Mouse (Mus musculus): ENCODE measurements around the gene St7. TPM values are rescaled to one million over a fixed set of nuclear protein-coding genes. Genes with fewer than 3 reads are reported as not detected.

Gene St7
- total and polyA plus RNA-seq, 2 experiments from 2014 or later: 35.8 to 71.7 TPM

DNA sequence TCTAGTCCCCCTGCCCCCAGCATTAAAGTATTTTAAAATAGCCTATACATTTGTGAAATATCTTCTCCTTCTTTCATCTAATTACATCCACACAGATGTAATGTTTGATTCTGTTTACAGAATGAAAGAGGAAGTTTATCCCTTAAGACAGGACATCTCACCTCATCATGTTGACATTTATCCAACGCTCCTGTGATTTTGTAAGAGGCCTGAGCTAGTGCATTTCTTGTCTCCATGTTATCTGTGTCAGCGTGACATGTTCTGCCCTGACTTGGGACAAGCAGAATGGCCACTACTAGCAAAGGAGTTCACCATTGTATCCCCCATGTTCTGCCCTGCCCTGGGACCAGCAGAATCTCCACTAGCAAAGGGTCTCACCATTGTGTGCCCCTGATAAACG is 270.7 kb downstream of the St7 start:
- Histone ChIP-seq H3K27ac (no peak overlapping the region), H3K9me3 (ENCODE audit: low read length) (no peaks in the 10 kb centered on the region), H3K36me3 (ENCODE audit: insufficient read depth, low read length) (no peaks in the 10 kb centered on the region), H3K4me1 (ENCODE audit: insufficient read depth, low read length) (no peaks in the 10 kb centered on the region), H3K9ac (replicated peaks; ENCODE audit: low read length) (no peak overlapping the region), H3K27me3 (ENCODE audit: insufficient read depth, low read length) (no peaks in the 10 kb centered on the region), H3K4me2 (ENCODE audit: low read depth, low read length) (no peak overlapping the region), H3K4me3 (ENCODE audit: low read length) (no peak overlapping the region)
- 79% methylated on average over 3 of the region's 3 CpGs for WGBS
- no peak for DNase-seq (ENCODE audit: low spot score)
- TF ChIP-seq CTCF (IDR thresholded peaks at IDR 0.05; ENCODE audit: low read depth): no peak
- ATAC-seq: no peak

DNA sequence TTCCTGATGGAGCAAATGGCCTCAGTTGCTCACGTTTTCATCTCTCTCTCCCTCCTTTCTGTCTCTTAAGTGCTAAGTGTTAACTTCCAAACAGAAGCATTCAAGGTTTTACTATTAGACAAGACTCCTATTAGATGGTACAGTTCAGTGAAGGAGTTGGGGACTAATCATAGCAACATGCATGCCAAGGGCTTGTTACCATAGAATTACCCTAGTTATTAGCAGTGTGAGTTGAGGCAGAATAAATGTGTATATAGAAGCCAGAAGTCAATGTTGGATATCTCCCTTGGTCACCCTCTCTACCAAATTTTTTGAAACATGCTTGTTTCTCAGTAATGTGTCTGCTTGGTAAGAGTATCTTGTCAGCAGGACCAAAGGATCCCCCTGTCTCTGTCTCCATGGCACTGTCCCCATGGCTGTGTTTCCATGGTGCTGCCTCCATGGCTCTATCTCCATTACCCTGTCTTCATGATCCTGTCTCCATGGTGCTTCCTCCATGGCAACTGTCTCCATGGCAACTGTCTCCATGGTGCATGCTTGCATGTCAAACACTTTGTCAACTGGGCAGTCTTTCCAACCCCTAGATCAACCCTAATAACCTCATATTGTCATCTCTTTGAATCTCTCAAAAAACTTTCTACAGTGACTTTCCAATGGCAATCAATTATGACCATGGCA is 275.9 kb downstream of the St7 start:
- Histone ChIP-seq H3K9ac (replicated peaks; ENCODE audit: low read length) (no peak overlapping the region), H3K4me3 (ENCODE audit: low read length) (no peak overlapping the region), H3K27ac (no peak overlapping the region), H3K27me3 (ENCODE audit: insufficient read depth, low read length) (no peaks in the 10 kb centered on the region), H3K4me2 (ENCODE audit: low read depth, low read length) (no peak overlapping the region), H3K9me3 (ENCODE audit: low read length) (no peaks in the 10 kb centered on the region), H3K4me1 (ENCODE audit: insufficient read depth, low read length) (no peaks in the 10 kb centered on the region), H3K36me3 (ENCODE audit: insufficient read depth, low read length) (no peaks in the 10 kb centered on the region)
- TF ChIP-seq CTCF (IDR thresholded peaks at IDR 0.05; ENCODE audit: low read depth): no peak
- WGBS: 39% methylated on average over 1 of the region's 1 CpGs
- peak; percentile 94 for ATAC-seq
- DNase-seq (ENCODE audit: low spot score): peak; percentile 77

DNA sequence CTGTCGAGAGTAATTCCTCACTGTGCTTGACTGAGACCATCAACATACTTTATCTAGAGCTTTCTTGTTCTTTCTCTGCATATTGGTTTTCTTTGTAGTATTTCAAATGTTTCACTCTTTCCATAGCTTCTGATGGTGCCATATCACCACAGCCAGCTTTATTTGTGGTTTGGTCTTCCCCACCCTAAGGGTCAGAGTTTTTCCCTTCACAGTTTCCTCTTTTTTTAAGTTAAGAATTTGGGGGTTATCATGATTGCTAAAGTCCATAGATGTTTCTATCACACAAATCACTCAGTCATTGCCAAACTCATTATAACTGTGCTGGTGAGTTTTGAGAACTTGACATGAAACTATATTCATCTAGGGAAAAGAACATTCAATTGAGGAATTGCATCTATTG is 277.1 kb downstream of the St7 start:
- Histone ChIP-seq H3K9ac (replicated peaks; ENCODE audit: low read length) (no peak overlapping the region), H3K27me3 (ENCODE audit: insufficient read depth, low read length) (no peaks in the 10 kb centered on the region), H3K4me1 (ENCODE audit: insufficient read depth, low read length) (no peaks in the 10 kb centered on the region), H3K9me3 (ENCODE audit: low read length) (no peaks in the 10 kb centered on the region), H3K4me2 (ENCODE audit: low read depth, low read length) (no peak overlapping the region), H3K27ac (no peak overlapping the region), H3K36me3 (ENCODE audit: insufficient read depth, low read length) (no peaks in the 10 kb centered on the region), H3K4me3 (ENCODE audit: low read length) (no peak overlapping the region)
- 76% methylated on average over 1 of the region's 1 CpGs for WGBS
- no peak for ATAC-seq
- DNase-seq (ENCODE audit: low spot score): no peak
- TF ChIP-seq CTCF (IDR thresholded peaks at IDR 0.05; ENCODE audit: low read depth): no peak

DNA sequence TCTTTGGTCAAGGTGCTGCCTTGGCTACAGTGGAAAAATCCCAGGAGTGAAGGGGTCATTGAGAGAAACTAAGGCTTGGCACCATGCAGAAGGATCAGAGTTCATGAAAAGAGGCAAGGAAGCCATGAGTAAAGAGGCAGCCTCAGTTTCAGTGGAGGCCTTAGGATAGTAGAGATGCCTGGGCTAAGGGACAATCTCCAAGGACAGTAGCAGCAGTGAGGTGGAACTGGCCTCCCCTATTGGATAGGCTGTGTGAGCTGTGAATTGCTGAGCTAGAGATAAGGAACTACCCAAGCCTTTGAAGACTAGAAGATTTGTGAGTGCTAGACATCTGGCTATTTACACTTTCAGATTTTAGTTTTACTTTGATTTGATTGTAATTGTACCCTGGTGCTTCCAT is 278.7 kb downstream of the St7 start:
- no peaks in the 10 kb centered on the region for H3K4me1 ChIP-seq (ENCODE audit: insufficient read depth, low read length)
- H3K4me3 ChIP-seq (ENCODE audit: low read length): no peak overlapping the region
- H3K27ac ChIP-seq: no peak overlapping the region
- no peak overlapping the region for H3K4me2 ChIP-seq (ENCODE audit: low read depth, low read length)
- H3K9ac ChIP-seq (replicated peaks; ENCODE audit: low read length): no peak overlapping the region
- no peaks in the 10 kb centered on the region for H3K27me3 ChIP-seq (ENCODE audit: insufficient read depth, low read length)
- no peaks in the 10 kb centered on the region for H3K36me3 ChIP-seq (ENCODE audit: insufficient read depth, low read length)
- no peaks in the 10 kb centered on the region for H3K9me3 ChIP-seq (ENCODE audit: low read length)
- ATAC-seq (no peak), DNase-seq (ENCODE audit: low spot score) (no peak)
- TF ChIP-seq CTCF (IDR thresholded peaks at IDR 0.05; ENCODE audit: low read depth): no peak

DNA sequence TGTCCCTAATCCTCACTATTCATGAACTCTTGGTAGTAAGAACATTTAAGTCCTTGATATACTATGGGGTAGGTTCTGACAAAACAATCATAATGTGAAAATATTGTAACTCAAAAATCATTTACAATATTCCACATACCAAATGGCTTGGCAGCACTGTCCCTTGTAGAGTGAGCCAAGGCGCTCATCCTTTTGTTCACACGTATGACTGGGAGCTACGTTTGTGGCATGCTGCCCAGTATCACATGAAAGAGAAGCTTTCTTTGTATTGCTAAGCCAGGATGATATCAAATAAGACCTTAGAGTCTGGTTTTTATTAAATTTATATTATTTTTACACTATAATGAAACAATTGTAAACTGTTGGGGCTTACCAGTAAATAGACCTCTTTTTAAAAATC is 281.7 kb downstream of the St7 start:
- no peak overlapping the region for H3K4me2 ChIP-seq (ENCODE audit: low read depth, low read length)
- no peak for ATAC-seq
- TF ChIP-seq CTCF (IDR thresholded peaks at IDR 0.05; ENCODE audit: low read depth): no peak
- no peak overlapping the region for H3K27ac ChIP-seq
- H3K9me3 ChIP-seq (ENCODE audit: low read length): no peaks in the 10 kb centered on the region
- 52% methylated on average over 3 of the region's 3 CpGs for WGBS
- H3K36me3 ChIP-seq (ENCODE audit: insufficient read depth, low read length): no peaks in the 10 kb centered on the region
- peak; percentile 62 for DNase-seq (ENCODE audit: low spot score)
- H3K4me3 ChIP-seq (ENCODE audit: low read length): no peak overlapping the region
- no peaks in the 10 kb centered on the region for H3K4me1 ChIP-seq (ENCODE audit: insufficient read depth, low read length)
- no peak overlapping the region for H3K9ac ChIP-seq (replicated peaks; ENCODE audit: low read length)
- no peaks in the 10 kb centered on the region for H3K27me3 ChIP-seq (ENCODE audit: insufficient read depth, low read length)

DNA sequence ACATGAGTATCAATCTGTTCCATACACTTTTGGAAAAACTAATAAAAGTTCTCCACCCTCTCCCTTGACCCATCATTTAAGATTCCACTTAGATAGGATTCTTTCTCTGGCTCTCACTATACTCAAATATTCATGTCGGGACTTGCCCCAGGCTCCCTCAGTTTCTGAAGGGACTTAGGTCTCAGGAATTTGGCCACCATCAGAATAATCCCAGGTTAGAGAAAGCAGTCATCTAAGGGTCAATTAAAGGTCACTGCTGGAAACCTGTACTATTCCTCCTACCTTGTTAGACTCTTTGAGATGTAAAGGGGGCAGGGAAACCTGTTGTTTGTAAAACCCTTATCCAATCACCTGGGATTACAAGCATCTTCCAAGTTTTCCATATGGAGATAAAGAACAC is 284.4 kb downstream of the St7 start:
- Histone ChIP-seq H3K4me2 (ENCODE audit: low read depth, low read length) (no peak overlapping the region), H3K9me3 (ENCODE audit: low read length) (no peaks in the 10 kb centered on the region), H3K27me3 (ENCODE audit: insufficient read depth, low read length) (no peaks in the 10 kb centered on the region), H3K9ac (replicated peaks; ENCODE audit: low read length) (no peak overlapping the region), H3K4me1 (ENCODE audit: insufficient read depth, low read length) (no peaks in the 10 kb centered on the region), H3K4me3 (ENCODE audit: low read length) (no peak overlapping the region), H3K36me3 (ENCODE audit: insufficient read depth, low read length) (no peaks in the 10 kb centered on the region), H3K27ac (no peak overlapping the region)
- ATAC-seq: no peak
- no peak for DNase-seq (ENCODE audit: low spot score)
- TF ChIP-seq CTCF (IDR thresholded peaks at IDR 0.05; ENCODE audit: low read depth): no peak
- 66% methylated on average over 1 of the region's 1 CpGs for WGBS

DNA sequence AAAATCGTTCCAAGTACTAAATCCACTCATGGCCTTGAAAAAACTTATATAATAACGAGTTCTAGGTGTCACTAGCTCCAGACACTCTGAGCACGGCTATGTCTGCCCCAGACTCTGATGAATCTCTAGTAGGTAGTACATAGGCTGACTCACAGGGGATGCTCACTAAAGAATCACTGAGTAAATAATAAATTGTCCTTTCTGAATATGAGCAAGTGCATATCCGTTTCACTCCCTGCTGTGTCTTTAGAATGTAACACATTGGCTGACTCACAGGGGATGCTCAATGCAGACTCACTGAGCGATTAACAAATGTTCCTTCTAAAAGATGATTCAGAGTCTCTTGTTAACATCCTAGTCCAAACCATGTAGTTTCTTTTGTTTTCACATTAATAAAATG is 285.6 kb downstream of the St7 start:
- H3K4me1 ChIP-seq (ENCODE audit: insufficient read depth, low read length): no peaks in the 10 kb centered on the region
- H3K4me3 ChIP-seq (ENCODE audit: low read length): no peak overlapping the region
- WGBS: 68% methylated on average over 5 of the region's 5 CpGs
- no peak for DNase-seq (ENCODE audit: low spot score)
- no peak for TF ChIP-seq CTCF (IDR thresholded peaks at IDR 0.05; ENCODE audit: low read depth)
- no peak for ATAC-seq
- H3K36me3 ChIP-seq (ENCODE audit: insufficient read depth, low read length): no peaks in the 10 kb centered on the region
- H3K27ac ChIP-seq: no peak overlapping the region
- H3K9ac ChIP-seq (replicated peaks; ENCODE audit: low read length): no peak overlapping the region
- no peaks in the 10 kb centered on the region for H3K27me3 ChIP-seq (ENCODE audit: insufficient read depth, low read length)
- H3K9me3 ChIP-seq (ENCODE audit: low read length): no peaks in the 10 kb centered on the region
- no peak overlapping the region for H3K4me2 ChIP-seq (ENCODE audit: low read depth, low read length)
